Mouse (Mus musculus) heart, adult 2 months (tissue): Measurements from ENCODE around the gene Lnx2. TPM values are rescaled to one million over a fixed set of nuclear protein-coding genes. Genes with fewer than 3 reads are reported as not detected.
A peak's percentile ranks its signal among the peaks of the same experiment; 100 is the strongest.

Experiments
- DNase-seq, 2 experiments: peaks; one replicate each; pipeline ENCODE4 v3.0.0; 2021
- H3K27ac ChIP-seq: fragments of 200-600 bp; 2 replicates; pipeline ENCODE4 v1.8.1; 2022
- H3K27me3 ChIP-seq: fragments of 200-500 bp; 2 replicates; pipeline ENCODE4 v1.6.1; 2012; ENCODE audit warnings: mild to moderate bottlenecking, low read length, inconsistent platforms, mixed read lengths; ENCODE audit not compliant: control insufficient read depth, insufficient read depth
- H3K36me3 ChIP-seq: fragments of 200-500 bp; 2 replicates; pipeline ENCODE4 v1.6.1; 2012; ENCODE audit warnings: low read length, inconsistent platforms; ENCODE audit not compliant: control insufficient read depth, insufficient read depth
- H3K4me1 ChIP-seq: fragments of 200-500 bp; 2 replicates; pipeline ENCODE4 v1.6.1; 2011; ENCODE audit warnings: low read length; ENCODE audit not compliant: control insufficient read depth, insufficient read depth
- H3K4me3 ChIP-seq: fragments of 200-600 bp; 2 replicates; pipeline ENCODE4 v1.8.1; 2022
- H3K79me2 ChIP-seq: fragments of 200-500 bp; replicated peaks from 2 replicates; pipeline ENCODE4 v1.6.1; 2012; ENCODE audit warnings: mild to moderate bottlenecking, inconsistent platforms, low read length, moderate library complexity, mixed read lengths; ENCODE audit not compliant: control insufficient read depth, insufficient read depth
- H3K9ac ChIP-seq: fragments of 200-500 bp; 2 replicates; pipeline ENCODE4 v1.6.1; 2012; ENCODE audit warnings: low read depth, mild to moderate bottlenecking, control low read depth, inconsistent platforms, low read length, mixed read lengths
- CTCF ChIP-seq: fragments of 200-600 bp; IDR thresholded peaks from 2 replicates; pipeline ENCODE4 v1.8.1; 2022; ENCODE audit warnings: antibody characterized with exemption, mild to moderate bottlenecking, moderate library complexity
- EP300 ChIP-seq: fragments of 200-500 bp; IDR thresholded peaks from 2 replicates; pipeline ENCODE4 v1.6.1; 2011; ENCODE audit warnings: low read depth, low read length, control low read depth; ENCODE audit not compliant: insufficient read depth
- POLR2A ChIP-seq: fragments of 200-500 bp; IDR thresholded peaks from 2 replicates; pipeline ENCODE4 v1.6.1; 2011; ENCODE audit warnings: mild to moderate bottlenecking, low read depth, low read length, control low read depth; ENCODE audit not compliant: insufficient read depth
- WGBS: fragments of 180-500 bp; shearing (Covaris S2); methylation state at CpG from one replicate; pipeline ENCODE4 v1.1.7; 2018; 5-methylcytosine and 5-hydroxymethylcytosine counted together
- intact Hi-C: fragments of 180-260 bp; cut with DNase I; formaldehyde crosslinking; loops from one replicate; pipeline ENCODE4 v1.15.1; 2025
- polyA plus RNA-seq: library from polyadenylated mRNA; depleted of rRNA; stranded (reverse); fragments of >200 nt; gene quantifications from 2 replicates; pipeline ENCODE4 v1.2.3, GENCODE M21; 2012
- total RNA-seq, 2 experiments: library from RNA; stranded (reverse); gene quantifications; 2 replicates each; pipeline ENCODE4 v1.2.3; 2021

The Lnx2 gene
- total and polyA plus RNA-seq, 3 experiments: 9.5 to 14.5 (median 13.6) TPM

DNA sequence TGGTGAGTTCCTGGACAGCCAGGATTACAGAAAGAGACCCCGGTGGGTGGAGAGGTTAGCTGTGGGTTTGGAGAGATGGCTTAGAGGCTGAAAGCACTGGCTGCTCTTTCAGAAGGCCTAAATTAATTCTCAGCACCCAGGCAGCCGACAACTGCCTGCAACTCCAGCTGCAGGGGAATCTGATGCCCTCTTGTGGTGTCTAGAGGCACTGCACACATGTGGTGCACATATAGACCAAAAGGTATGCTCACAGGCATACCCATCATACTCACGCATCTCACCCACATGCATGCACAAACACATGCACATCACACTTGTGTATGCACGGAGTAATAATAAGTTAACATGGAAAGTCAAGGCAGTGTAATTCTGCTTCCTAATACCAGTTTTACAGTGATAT lies 39.2 kb upstream of the Lnx2 start:
- Histone ChIP-seq H3K4me3 (no peak overlapping the region), H3K79me2 (no peaks in the 10 kb centered on the region), H3K36me3 (no peaks in the 10 kb centered on the region), H3K27me3 (0 out of 2 replicates have a peak, but pooled peaks cover 1% of the 10 kb centered on the region), H3K4me1 (no peaks in the 10 kb centered on the region), H3K27ac (no peak overlapping the region), H3K9ac (no peak overlapping the region)
- 92% methylated on average over 4 of the region's 4 CpGs for WGBS
- intact Hi-C loops: loop anchor here (5.0 kb wide), 1 partner anchor 133 kb away; no protein-coding TSS in a partner anchor
- DNase-seq: no peak
- no peak for TF ChIP-seq POLR2A
- TF ChIP-seq EP300: no peak
- peak; percentile 44 for TF ChIP-seq CTCF

DNA sequence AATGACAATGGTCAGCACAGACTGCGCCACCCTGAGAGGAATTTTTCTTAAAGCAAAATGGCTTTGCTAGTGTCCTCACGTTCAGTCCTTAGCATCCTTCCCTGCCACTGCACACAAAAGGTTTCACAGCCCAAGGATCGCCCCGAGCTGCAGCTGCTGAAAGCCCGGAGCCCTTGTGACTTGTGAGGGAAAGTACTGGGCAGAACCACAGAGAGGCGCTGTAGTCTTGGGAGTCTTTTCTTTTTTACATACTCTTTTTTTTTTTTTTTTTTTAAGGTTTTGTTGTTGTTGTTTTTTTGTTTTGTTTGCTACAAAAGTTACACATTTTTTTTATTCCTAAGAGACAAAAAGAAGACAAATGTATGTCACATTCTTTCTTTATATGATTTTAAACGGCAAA lies 38.4 kb upstream of the Lnx2 start:
- intact Hi-C loops: loop anchor here (5.0 kb wide), 1 partner anchor 132 kb away; no protein-coding TSS in a partner anchor
- H3K79me2 ChIP-seq: no peaks in the 10 kb centered on the region
- H3K27ac ChIP-seq: no peak overlapping the region
- TF ChIP-seq CTCF: no peak
- no peak for TF ChIP-seq EP300
- TF ChIP-seq POLR2A: no peak
- 80% methylated on average over 7 of the region's 7 CpGs for WGBS
- 0 out of 2 replicates have a peak, but pooled peaks cover 1% of the 10 kb centered on the region for H3K27me3 ChIP-seq
- no peak overlapping the region for H3K9ac ChIP-seq
- H3K36me3 ChIP-seq: no peaks in the 10 kb centered on the region
- H3K4me1 ChIP-seq: no peaks in the 10 kb centered on the region
- no peak overlapping the region for H3K4me3 ChIP-seq
- no peak for DNase-seq

DNA sequence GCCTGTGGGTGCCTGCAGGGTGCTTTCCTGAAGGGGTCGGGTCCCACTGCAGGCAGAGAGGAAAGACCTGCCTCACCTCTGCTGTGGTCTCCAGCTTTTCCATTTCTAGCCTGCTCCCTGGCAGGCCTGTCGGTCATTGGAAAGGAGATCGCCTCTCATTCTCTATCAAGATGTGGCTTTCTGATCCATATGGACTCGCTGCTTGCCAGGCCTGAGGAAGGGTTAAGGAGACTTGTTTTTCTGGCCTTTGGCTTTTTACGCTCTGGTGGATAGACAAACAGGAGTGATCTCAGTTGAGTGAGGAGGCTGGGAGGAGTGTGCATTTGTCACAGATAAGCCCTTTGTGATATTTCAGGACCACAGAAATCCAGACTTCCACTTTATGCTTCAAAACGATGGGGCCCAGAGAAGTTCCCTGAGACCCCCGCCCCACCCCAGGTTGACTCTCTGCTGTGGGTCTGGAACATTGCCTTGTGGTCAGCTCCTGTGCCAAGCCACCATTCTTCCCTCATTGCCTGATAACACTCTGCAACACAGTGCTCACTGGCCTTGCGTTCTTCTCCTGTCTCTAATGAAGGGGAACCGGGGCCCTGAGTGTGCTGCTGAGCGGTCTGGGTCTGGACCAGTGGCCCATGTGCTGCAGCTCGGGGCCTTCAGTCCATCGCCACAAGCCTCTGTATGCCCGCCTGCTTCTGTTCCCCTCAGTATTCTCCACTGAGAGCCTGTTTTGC lies 32.6 kb upstream of the Lnx2 start:
- Histone ChIP-seq H3K4me3 (no peak overlapping the region), H3K9ac (no peak overlapping the region), H3K79me2 (no peaks in the 10 kb centered on the region), H3K4me1 (no peaks in the 10 kb centered on the region), H3K36me3 (no peaks in the 10 kb centered on the region), H3K27me3 (no peaks in the 10 kb centered on the region), H3K27ac (no peak overlapping the region)
- 91% methylated on average over 13 of the region's 13 CpGs for WGBS
- TF ChIP-seq POLR2A (no peak), EP300 (no peak), CTCF (no peak)
- intact Hi-C loops: no loop called here
- DNase-seq: no peak

DNA sequence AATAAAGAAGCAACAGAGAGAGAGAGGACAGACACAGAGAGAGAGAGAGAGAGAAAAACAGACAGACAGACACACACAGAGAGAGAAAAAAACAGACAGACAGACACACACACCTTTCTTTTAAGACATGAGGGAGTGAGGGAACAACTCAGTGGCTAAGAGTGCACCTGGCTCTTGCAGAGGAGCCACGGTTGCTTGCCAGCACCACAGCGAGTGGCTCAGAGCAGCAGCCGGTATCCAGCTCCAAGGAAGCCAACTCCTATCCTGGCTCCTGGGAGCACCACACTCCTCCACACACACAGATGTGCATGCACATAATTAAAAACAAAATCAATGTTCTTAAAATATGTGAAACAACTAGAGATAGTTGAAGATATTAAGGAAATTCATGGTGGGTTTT lies 30.9 kb upstream of the Lnx2 start:
- TF ChIP-seq EP300 (no peak), CTCF (no peak), POLR2A (no peak)
- 86% methylated on average over 3 of the region's 3 CpGs for WGBS
- H3K27ac ChIP-seq: no peak overlapping the region
- intact Hi-C loops: no loop called here
- H3K36me3 ChIP-seq: no peaks in the 10 kb centered on the region
- no peaks in the 10 kb centered on the region for H3K79me2 ChIP-seq
- H3K27me3 ChIP-seq: no peaks in the 10 kb centered on the region
- DNase-seq: no peak
- H3K9ac ChIP-seq: no peak overlapping the region
- no peak overlapping the region for H3K4me3 ChIP-seq
- H3K4me1 ChIP-seq: no peaks in the 10 kb centered on the region

DNA sequence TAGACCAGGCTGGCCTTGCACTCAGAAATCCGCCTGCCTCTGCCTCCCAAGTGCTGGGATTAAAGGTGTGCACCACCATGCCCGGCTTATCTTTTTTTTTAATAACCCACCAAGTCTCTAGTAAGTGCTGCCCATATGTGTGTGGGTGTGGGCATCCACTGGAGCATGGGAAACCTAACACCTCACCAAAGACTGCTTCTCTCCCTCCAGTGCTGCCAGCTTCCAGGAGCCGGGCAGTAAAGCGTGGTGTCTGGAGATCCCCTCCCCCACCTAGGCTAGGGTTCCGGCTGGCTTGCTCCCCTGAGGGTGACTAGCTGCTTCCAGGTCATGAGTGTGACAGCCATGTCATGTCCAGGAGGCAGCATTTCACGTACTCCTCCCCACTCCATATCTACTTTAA lies 25.9 kb upstream of the Lnx2 start:
- H3K4me3 ChIP-seq: no peak overlapping the region
- no peaks in the 10 kb centered on the region for H3K27me3 ChIP-seq

DNA sequence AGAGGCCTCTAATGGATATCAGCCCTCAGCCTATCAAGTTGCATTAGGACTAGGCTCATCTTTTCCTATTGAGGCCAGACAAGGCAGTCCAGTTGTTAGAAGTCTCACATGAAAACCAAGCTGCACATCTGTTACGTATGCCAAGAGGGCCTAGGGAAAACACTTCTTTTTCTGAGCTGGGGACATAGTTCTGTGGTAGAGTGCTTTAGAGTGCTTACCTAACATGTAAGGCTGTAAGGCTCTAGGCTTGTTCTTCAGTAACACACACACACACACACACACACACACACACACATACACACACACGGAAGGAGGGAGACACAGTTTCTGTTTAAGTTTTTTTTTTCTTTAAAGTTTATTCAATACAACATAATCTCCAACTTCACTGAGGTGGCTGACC lies 23.8 kb upstream of the Lnx2 start:
- WGBS: 94% methylated on average over 2 of the region's 2 CpGs
- Histone ChIP-seq H3K36me3 (no peaks in the 10 kb centered on the region), H3K4me3 (no peak overlapping the region), H3K27me3 (no peaks in the 10 kb centered on the region), H3K9ac (no peak overlapping the region), H3K4me1 (no peaks in the 10 kb centered on the region), H3K79me2 (no peaks in the 10 kb centered on the region; the same call in 1 of the 2 replicates), H3K27ac (no peak overlapping the region)
- intact Hi-C loops: no loop called here
- TF ChIP-seq POLR2A: no peak
- TF ChIP-seq EP300: no peak
- TF ChIP-seq CTCF: no peak
- no peak for DNase-seq

More for the DNA sequence above, 25.9 kb upstream of the Lnx2 start:
- H3K4me1 ChIP-seq: no peaks in the 10 kb centered on the region
- 86% methylated on average over 6 of the region's 6 CpGs for WGBS
- intact Hi-C loops: no loop called here
- TF ChIP-seq CTCF: no peak
- TF ChIP-seq EP300: no peak
- no peak for TF ChIP-seq POLR2A
- H3K9ac ChIP-seq: no peak overlapping the region
- H3K36me3 ChIP-seq: no peaks in the 10 kb centered on the region
- H3K79me2 ChIP-seq: no peaks in the 10 kb centered on the region; the same call in 1 of the 2 replicates
- H3K27ac ChIP-seq: no peak overlapping the region
- DNase-seq: no peak
